Mouse (Mus musculus): ENCODE data around the gene Ubr7. TPM values are rescaled to one million over a fixed set of nuclear protein-coding genes. Genes with fewer than 3 reads are reported as not detected.

The Ubr7 gene
- polyA plus RNA-seq, 1 experiment from 2014 or later = 34.7 TPM

DNA sequence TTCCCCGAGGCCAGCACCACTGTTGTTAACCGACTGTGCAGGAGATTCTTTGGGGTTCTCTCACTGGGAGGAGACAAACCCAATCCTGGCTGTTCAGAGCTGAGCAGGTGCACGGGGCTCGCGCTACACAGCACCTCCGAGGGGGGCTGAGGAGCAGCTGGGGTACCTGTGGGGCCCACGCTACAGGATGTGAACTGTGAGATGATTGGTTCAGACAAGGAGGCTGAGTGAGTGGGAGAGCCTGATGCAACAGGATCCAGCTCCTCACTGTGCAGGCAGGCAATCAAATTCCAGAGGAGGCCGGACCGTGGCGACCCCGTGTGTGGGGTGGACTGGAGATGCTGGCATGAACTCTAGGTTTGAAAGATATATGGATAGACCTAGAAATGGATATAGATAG lies 35.3 kb upstream of the Ubr7 start:
- Histone ChIP-seq H3K9ac (ENCODE audit: low read depth, low read length) (no peak overlapping the region), H3K36me3 (ENCODE audit: control insufficient read depth, insufficient read depth, low read length) (no peaks in the 10 kb centered on the region), H3K4me3 (ENCODE audit: low read length) (no peak overlapping the region), H3K27me3 (replicated peaks; ENCODE audit: control insufficient read depth, insufficient read depth, low read length) (no peaks in the 10 kb centered on the region), H3K9me3 (ENCODE audit: control insufficient read depth, low read length) (no peaks in the 10 kb centered on the region), H3K27ac (ENCODE audit: low read depth, low read length) (no peak overlapping the region), H3K4me2 (ENCODE audit: low read length) (no peak overlapping the region), H3K4me1 (ENCODE audit: control insufficient read depth, insufficient read depth, low read depth, low read length) (no peaks in the 10 kb centered on the region)
- no peak for ATAC-seq
- 54% methylated on average over 11 of the region's 11 CpGs for WGBS

- Histone ChIP-seq H3K9me3 (ENCODE audit: control insufficient read depth, low read length) (no peaks in the 10 kb centered on the region), H3K9ac (ENCODE audit: low read depth, low read length) (no peak overlapping the region), H3K27ac (ENCODE audit: low read depth, low read length) (no peak overlapping the region), H3K4me2 (ENCODE audit: low read length) (no peak overlapping the region), H3K36me3 (ENCODE audit: control insufficient read depth, insufficient read depth, low read length) (no peaks in the 10 kb centered on the region), H3K4me1 (ENCODE audit: control insufficient read depth, insufficient read depth, low read depth, low read length) (no peaks in the 10 kb centered on the region), H3K27me3 (replicated peaks; ENCODE audit: control insufficient read depth, insufficient read depth, low read length) (no peaks in the 10 kb centered on the region), H3K4me3 (ENCODE audit: low read length) (no peak overlapping the region)
- no peak for ATAC-seq
- WGBS = 55% methylated on average over 8 of the region's 8 CpGs
These were observed 34.8 kb upstream of the Ubr7 start for GRCm38 (mm10) chr12:102722966-102723365.

DNA sequence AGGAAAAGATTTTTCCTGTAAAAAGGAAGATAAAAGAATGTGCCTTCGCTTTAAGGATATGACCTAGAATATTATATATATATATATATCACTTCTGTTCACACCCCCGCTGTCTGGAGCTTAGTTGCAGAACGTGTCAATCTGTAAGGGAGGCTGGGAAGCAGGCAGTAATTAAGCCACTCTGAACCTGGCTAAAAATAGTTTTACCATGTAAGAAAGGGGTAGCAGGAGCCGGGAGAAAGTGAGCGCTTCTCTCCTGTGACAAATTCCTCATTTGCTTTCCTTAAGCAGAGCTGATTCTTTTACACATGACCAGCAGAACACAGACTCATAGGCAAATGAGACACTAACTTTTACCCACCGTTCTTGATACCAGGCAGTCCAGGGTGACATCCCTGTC lies 33.9 kb upstream of the Ubr7 start:
- no peak overlapping the region for H3K27ac ChIP-seq (ENCODE audit: low read depth, low read length)
- H3K9me3 ChIP-seq (ENCODE audit: control insufficient read depth, low read length) = no peaks in the 10 kb centered on the region
- no peak overlapping the region for H3K4me3 ChIP-seq (ENCODE audit: low read length)
- H3K9ac ChIP-seq (ENCODE audit: low read depth, low read length) = no peak overlapping the region
- 73% methylated on average over 6 of the region's 6 CpGs for WGBS
- no peaks in the 10 kb centered on the region for H3K36me3 ChIP-seq (ENCODE audit: control insufficient read depth, insufficient read depth, low read length)
- no peak for ATAC-seq
- no peaks in the 10 kb centered on the region for H3K4me1 ChIP-seq (ENCODE audit: control insufficient read depth, insufficient read depth, low read depth, low read length)
- H3K4me2 ChIP-seq (ENCODE audit: low read length) = no peak overlapping the region
- no peaks in the 10 kb centered on the region for H3K27me3 ChIP-seq (replicated peaks; ENCODE audit: control insufficient read depth, insufficient read depth, low read length)

GRCm38 (mm10) chr12:102725146-102725545 lies 32.6 kb upstream of the Ubr7 start:
- no peak overlapping the region for H3K9ac ChIP-seq (ENCODE audit: low read depth, low read length)
- peaks cover 3% of the 10 kb centered on the region for H3K4me1 ChIP-seq (ENCODE audit: control insufficient read depth, insufficient read depth, low read depth, low read length)
- H3K4me2 ChIP-seq (ENCODE audit: low read length) = no peak overlapping the region
- H3K27me3 ChIP-seq (replicated peaks; ENCODE audit: control insufficient read depth, insufficient read depth, low read length) = no peaks in the 10 kb centered on the region
- H3K9me3 ChIP-seq (ENCODE audit: control insufficient read depth, low read length) = no peaks in the 10 kb centered on the region
- 93% methylated on average over 6 of the region's 6 CpGs for WGBS
- no peak overlapping the region for H3K27ac ChIP-seq (ENCODE audit: low read depth, low read length)
- ATAC-seq = no peak
- no peak overlapping the region for H3K4me3 ChIP-seq (ENCODE audit: low read length)
- no peaks in the 10 kb centered on the region for H3K36me3 ChIP-seq (ENCODE audit: control insufficient read depth, insufficient read depth, low read length)

- Histone ChIP-seq H3K4me3 (ENCODE audit: low read length) (no peak overlapping the region), H3K9me3 (ENCODE audit: control insufficient read depth, low read length) (no peaks in the 10 kb centered on the region), H3K4me1 (ENCODE audit: control insufficient read depth, insufficient read depth, low read depth, low read length) (peaks cover 9% of the 10 kb centered on the region), H3K27me3 (replicated peaks; ENCODE audit: control insufficient read depth, insufficient read depth, low read length) (no peaks in the 10 kb centered on the region), H3K36me3 (ENCODE audit: control insufficient read depth, insufficient read depth, low read length) (no peaks in the 10 kb centered on the region), H3K9ac (ENCODE audit: low read depth, low read length) (no peak overlapping the region), H3K4me2 (ENCODE audit: low read length) (no peak overlapping the region), H3K27ac (ENCODE audit: low read depth, low read length) (no peak overlapping the region)
- no peak for ATAC-seq
- WGBS = 72% methylated on average over 7 of the region's 7 CpGs
These were observed 32.0 kb upstream of the Ubr7 start for GRCm38 (mm10) chr12:102725761-102726175.

DNA sequence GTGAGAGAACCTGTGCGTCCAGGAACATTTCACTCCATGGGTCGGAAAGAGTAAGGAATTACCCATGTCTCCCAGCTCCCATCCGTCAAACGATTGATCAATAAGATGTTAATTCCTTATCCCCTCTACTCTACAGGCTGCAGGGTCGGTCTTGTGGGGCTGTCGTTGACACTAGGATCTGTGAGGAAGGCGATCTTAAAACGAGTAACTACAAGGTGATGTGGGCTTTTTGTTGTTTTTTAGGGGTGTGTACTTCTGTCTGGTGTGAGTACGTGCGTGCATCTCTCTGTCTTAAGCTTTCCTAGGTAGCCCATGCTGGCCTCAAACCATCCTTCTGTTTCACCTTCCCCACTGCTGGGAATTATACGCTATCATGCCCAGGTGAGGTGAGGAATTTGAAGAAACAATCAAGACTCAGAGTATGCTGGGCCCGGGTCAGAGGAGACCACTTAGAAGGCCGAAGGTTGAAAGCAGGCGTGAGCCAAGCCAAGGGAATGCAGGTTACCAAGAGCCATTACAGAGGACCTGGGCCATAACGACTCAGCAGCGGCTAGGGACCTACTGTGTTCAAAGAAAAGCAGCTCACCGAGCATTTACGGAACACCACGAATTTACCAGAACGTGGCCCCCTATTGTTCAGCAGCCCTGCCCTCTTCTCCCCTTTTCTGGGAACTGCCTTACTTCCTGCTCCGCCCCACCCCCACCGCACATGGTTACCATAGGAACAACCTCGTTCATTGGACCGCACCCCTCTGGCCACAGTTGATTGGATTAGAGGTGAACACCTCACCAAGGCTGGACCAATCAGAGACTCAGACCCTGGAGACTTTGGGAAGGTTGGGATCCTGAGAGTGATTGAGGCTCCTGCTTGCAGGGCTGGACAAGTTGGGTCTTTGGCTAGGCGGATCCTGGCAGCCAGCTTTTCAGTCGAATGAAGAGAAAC lies 27.6 kb upstream of the Ubr7 start:
- peak overlapping the region; percentile 26 for H3K4me3 ChIP-seq (ENCODE audit: low read length)
- ATAC-seq = peak; percentile 98
- peaks cover 15% of the 10 kb centered on the region for H3K4me1 ChIP-seq (ENCODE audit: control insufficient read depth, insufficient read depth, low read depth, low read length)
- H3K27me3 ChIP-seq (replicated peaks; ENCODE audit: control insufficient read depth, insufficient read depth, low read length) = no peaks in the 10 kb centered on the region
- H3K9ac ChIP-seq (ENCODE audit: low read depth, low read length) = peak overlapping the region; percentile 37; the same call in 1 of the 2 replicates
- H3K4me2 ChIP-seq (ENCODE audit: low read length) = peak overlapping the region; percentile 45
- H3K27ac ChIP-seq (ENCODE audit: low read depth, low read length) = peak overlapping the region; percentile 73
- no peaks in the 10 kb centered on the region for H3K9me3 ChIP-seq (ENCODE audit: control insufficient read depth, low read length)
- no peaks in the 10 kb centered on the region for H3K36me3 ChIP-seq (ENCODE audit: control insufficient read depth, insufficient read depth, low read length)
- WGBS = 29% methylated on average over 26 of the region's 26 CpGs

GRCm38 (mm10) chr12:102730798-102731619 lies 26.8 kb upstream of the Ubr7 start:
- no peaks in the 10 kb centered on the region for H3K27me3 ChIP-seq (replicated peaks; ENCODE audit: control insufficient read depth, insufficient read depth, low read length)
- peaks cover 15% of the 10 kb centered on the region for H3K4me1 ChIP-seq (ENCODE audit: control insufficient read depth, insufficient read depth, low read depth, low read length)
- peak overlapping the region; percentile 68 for H3K27ac ChIP-seq (ENCODE audit: low read depth, low read length)
- 27% methylated on average over 16 of the region's 16 CpGs for WGBS
- no peaks in the 10 kb centered on the region for H3K9me3 ChIP-seq (ENCODE audit: control insufficient read depth, low read length)
- no peaks in the 10 kb centered on the region for H3K36me3 ChIP-seq (ENCODE audit: control insufficient read depth, insufficient read depth, low read length)
- H3K4me3 ChIP-seq (ENCODE audit: low read length) = peak overlapping the region; percentile 26; the same call in 1 of the 2 replicates
- peak overlapping the region; percentile 45 for H3K4me2 ChIP-seq (ENCODE audit: low read length)
- peak; percentile 53 for ATAC-seq
- no peak overlapping the region for H3K9ac ChIP-seq (ENCODE audit: low read depth, low read length)

DNA sequence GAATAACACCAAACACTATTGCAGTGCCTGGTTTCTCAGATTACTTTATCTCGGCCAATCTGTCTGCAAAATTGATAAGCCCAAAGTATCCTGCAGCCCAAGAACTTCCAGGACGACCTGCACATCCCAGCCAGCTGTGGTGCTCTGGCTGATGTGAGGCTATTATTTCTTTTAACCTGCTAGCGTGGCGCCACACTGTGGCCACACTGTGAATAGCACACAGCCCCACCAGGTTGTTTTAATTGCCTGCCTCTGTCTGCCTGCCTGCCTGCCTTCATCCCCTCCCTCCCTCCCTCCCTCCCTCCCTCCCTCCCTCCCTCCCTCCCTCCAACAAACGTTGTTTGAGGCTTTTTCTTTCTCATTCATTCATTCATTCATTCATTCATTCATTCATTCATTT lies 24.4 kb upstream of the Ubr7 start:
- H3K4me3 ChIP-seq (ENCODE audit: low read length) = no peak overlapping the region
- H3K9ac ChIP-seq (ENCODE audit: low read depth, low read length) = no peak overlapping the region
- peaks cover 15% of the 10 kb centered on the region for H3K4me1 ChIP-seq (ENCODE audit: control insufficient read depth, insufficient read depth, low read depth, low read length)
- ATAC-seq = no peak
- WGBS = 13% methylated on average over 4 of the region's 5 CpGs
- no peak overlapping the region for H3K4me2 ChIP-seq (ENCODE audit: low read length)
- H3K27me3 ChIP-seq (replicated peaks; ENCODE audit: control insufficient read depth, insufficient read depth, low read length) = no peaks in the 10 kb centered on the region
- H3K27ac ChIP-seq (ENCODE audit: low read depth, low read length) = no peak overlapping the region
- no peaks in the 10 kb centered on the region for H3K36me3 ChIP-seq (ENCODE audit: control insufficient read depth, insufficient read depth, low read length)
- no peaks in the 10 kb centered on the region for H3K9me3 ChIP-seq (ENCODE audit: control insufficient read depth, low read length)

DNA sequence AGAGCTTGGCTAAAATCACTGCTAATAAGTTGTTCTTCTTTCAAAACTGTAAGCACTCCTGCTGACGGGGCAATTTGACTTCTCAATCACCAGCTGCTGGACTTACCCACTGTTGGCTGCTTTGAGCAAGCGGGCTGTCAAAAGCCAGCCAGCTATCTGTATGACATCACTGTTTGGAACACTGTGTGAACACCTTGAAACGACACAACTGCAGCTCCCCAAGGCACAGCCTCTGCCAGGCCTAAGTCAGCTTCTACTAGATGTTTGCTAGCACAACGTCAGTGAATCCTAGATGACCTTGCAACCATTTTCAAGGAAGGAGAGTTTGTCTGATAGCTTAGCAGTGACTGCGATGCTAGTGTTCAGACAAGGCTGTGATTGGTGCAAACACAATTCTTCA lies 18.7 kb upstream of the Ubr7 start:
- no peak overlapping the region for H3K9ac ChIP-seq (ENCODE audit: low read depth, low read length)
- no peak for ATAC-seq
- H3K4me1 ChIP-seq (ENCODE audit: control insufficient read depth, insufficient read depth, low read depth, low read length) = peaks cover 12% of the 10 kb centered on the region
- no peak overlapping the region for H3K4me2 ChIP-seq (ENCODE audit: low read length)
- H3K27ac ChIP-seq (ENCODE audit: low read depth, low read length) = no peak overlapping the region
- no peaks in the 10 kb centered on the region for H3K9me3 ChIP-seq (ENCODE audit: control insufficient read depth, low read length)
- no peaks in the 10 kb centered on the region for H3K27me3 ChIP-seq (replicated peaks; ENCODE audit: control insufficient read depth, insufficient read depth, low read length)
- no peak overlapping the region for H3K4me3 ChIP-seq (ENCODE audit: low read length)
- WGBS = 83% methylated on average over 5 of the region's 5 CpGs
- no peaks in the 10 kb centered on the region for H3K36me3 ChIP-seq (ENCODE audit: control insufficient read depth, insufficient read depth, low read length)
